Mouse (Mus musculus) cerebellum, adult 2 months (tissue): Measurements from ENCODE around the gene Ly6c2.
"Not testable (repeated sequence)": the region's sequence is repeated elsewhere in the genome, so short reads cannot be mapped to it uniquely, and the experiment has no call there.

Experiments used
- CTCF ChIP-seq: fragments of 200-500 bp; IDR thresholded peaks from 2 replicates; pipeline ENCODE4 v1.5.1; 2011; ENCODE audit warnings: low read depth, mild to moderate bottlenecking, control low read depth, low read length, moderate library complexity, borderline replicate concordance; ENCODE audit not compliant: insufficient read depth
- POLR2A ChIP-seq: fragments of 200-500 bp; IDR thresholded peaks from 2 replicates; pipeline ENCODE4 v1.6.1; 2011; ENCODE audit warnings: low read length, control low read depth, borderline replicate concordance; ENCODE audit not compliant: insufficient read depth

GRCm38 (mm10) chr15:75135090-75135783, 23.5 kb upstream of the Ly6c2 start:
- TF ChIP-seq CTCF, POLR2A: not testable (repeated sequence)
